Mouse (Mus musculus) heart, embryonic 16.5 days (tissue): Measurements from ENCODE around the gene Cntnap5c. TPM values are rescaled to one million over a fixed set of nuclear protein-coding genes. Genes with fewer than 3 reads are reported as not detected.
"Not testable (repeated sequence)": the region's sequence is repeated elsewhere in the genome, so short reads cannot be mapped to it uniquely, and the experiment has no call there.

Experiments used
- ATAC-seq: fragments of 200-750 bp; cut with Nextera tagmentation; replicated peaks from 2 replicates; pipeline ENCODE4 v1.8.0; 2017; ENCODE audit warnings: moderate number of reproducible peaks; ENCODE audit not compliant: insufficient read depth, low FRiP score; ENCODE audit errors: extremely low read depth
- H3K27ac ChIP-seq: fragments of 300-500 bp; sonication (generic); 2 replicates; pipeline ENCODE4 v1.5.1; 2014; ENCODE audit warnings: mild to moderate bottlenecking, low read length, control low read depth, moderate library complexity
- H3K27me3 ChIP-seq: fragments of 300-500 bp; sonication (generic); 2 replicates; pipeline ENCODE4 v1.6.1; 2014; ENCODE audit warnings: low read length, mixed read lengths; ENCODE audit not compliant: control insufficient read depth, insufficient read depth
- H3K36me3 ChIP-seq: fragments of 300-500 bp; sonication (generic); 2 replicates; pipeline ENCODE4 v1.6.1; 2014; ENCODE audit not compliant: control insufficient read depth, insufficient read depth
- H3K4me1 ChIP-seq: fragments of 300-500 bp; sonication (generic); 2 replicates; pipeline ENCODE4 v1.6.1; 2014; ENCODE audit warnings: low read length, mixed read lengths; ENCODE audit not compliant: control insufficient read depth, insufficient read depth
- H3K4me2 ChIP-seq: fragments of 300-500 bp; sonication (generic); 2 replicates; pipeline ENCODE4 v1.6.1; 2014; ENCODE audit warnings: low read depth, mild to moderate bottlenecking, control low read depth, low read length
- H3K4me3 ChIP-seq: fragments of 300-500 bp; sonication (generic); 2 replicates; pipeline ENCODE4 v1.5.1; 2014; ENCODE audit warnings: mild to moderate bottlenecking, control low read depth, low read length
- H3K9ac ChIP-seq: fragments of 300-500 bp; sonication (generic); 2 replicates; pipeline ENCODE4 v1.6.1; 2014; ENCODE audit warnings: low read length, control low read depth
- H3K9me3 ChIP-seq: fragments of 300-500 bp; sonication (generic); replicated peaks from 2 replicates; pipeline ENCODE4 v1.6.1; 2016; ENCODE audit warnings: low read length; ENCODE audit not compliant: control insufficient read depth
- WGBS: fragments of 180-500 bp; shearing (Covaris S2); extraction: QIAGEN DNeasy Blood & Tissue Kit; methylation state at CpG from one replicate; pipeline ENCODE4 v1.1.7; 2014; 5-methylcytosine and 5-hydroxymethylcytosine counted together
- polyA plus RNA-seq: library from polyadenylated mRNA; unstranded; fragments of >200 nt; fragmentation: Nextera tagmentation; extraction: Ambion mirVana; gene quantifications from 2 replicates; pipeline ENCODE4 v1.2.1, GENCODE M21; 2015

The Cntnap5c gene
- polyA plus RNA-seq, 1 experiment from 2014 or later, result not detected

GRCm38 (mm10) chr17:57799414-57799985, 30.1 kb downstream of the Cntnap5c start:
- 60% methylated on average over 3 of the region's 3 CpGs for WGBS
- H3K4me1 ChIP-seq, result no peaks in the 10 kb centered on the region
- no peaks in the 10 kb centered on the region for H3K9me3 ChIP-seq
- no peak overlapping the region for H3K4me3 ChIP-seq
- H3K9ac ChIP-seq, result no peak overlapping the region
- no peak overlapping the region for H3K4me2 ChIP-seq
- H3K36me3 ChIP-seq, result no peaks in the 10 kb centered on the region
- no peaks in the 10 kb centered on the region for H3K27me3 ChIP-seq
- ATAC-seq, result no peak
- H3K27ac ChIP-seq, result no peak overlapping the region

GRCm38 (mm10) chr17:57801180-57801579, 31.8 kb downstream of the Cntnap5c start:
- Histone ChIP-seq H3K4me1 (no peaks in the 10 kb centered on the region), H3K4me3 (no peak overlapping the region), H3K4me2 (no peak overlapping the region), H3K36me3 (no peaks in the 10 kb centered on the region), H3K27me3 (no peaks in the 10 kb centered on the region), H3K27ac (no peak overlapping the region), H3K9ac (no peak overlapping the region), H3K9me3 (no peaks in the 10 kb centered on the region; the same call in none of the 2 replicates)
- no peak for ATAC-seq
- WGBS, result 48% methylated on average over 1 of the region's 1 CpGs

- Histone ChIP-seq H3K27me3 (no peaks in the 10 kb centered on the region), H3K27ac (no peak overlapping the region), H3K9ac (no peak overlapping the region), H3K4me3 (no peak overlapping the region), H3K36me3 (no peaks in the 10 kb centered on the region), H3K9me3 (no peaks in the 10 kb centered on the region), H3K4me2 (no peak overlapping the region), H3K4me1 (no peaks in the 10 kb centered on the region)
- ATAC-seq, result no peak
These were observed 68.0 kb downstream of the Cntnap5c start for GRCm38 (mm10) chr17:57837090-57837971.

GRCm38 (mm10) chr17:57855811-57856210, 86.4 kb downstream of the Cntnap5c start:
- not testable (repeated sequence) for H3K9ac ChIP-seq, H3K27ac ChIP-seq, H3K4me1 ChIP-seq, H3K36me3 ChIP-seq, ATAC-seq, H3K4me2 ChIP-seq, H3K27me3 ChIP-seq, H3K9me3 ChIP-seq, H3K4me3 ChIP-seq
- WGBS, result no CpG with 5 or more reads among the region's 4 CpGs

GRCm38 (mm10) chr17:57865996-57866395, 96.6 kb downstream of the Cntnap5c start:
- Histone ChIP-seq H3K9ac (no peak overlapping the region), H3K27me3 (no peaks in the 10 kb centered on the region), H3K4me2 (no peak overlapping the region), H3K36me3 (no peaks in the 10 kb centered on the region), H3K4me1 (no peaks in the 10 kb centered on the region), H3K9me3 (no peaks in the 10 kb centered on the region), H3K27ac (no peak overlapping the region), H3K4me3 (no peak overlapping the region)
- no peak for ATAC-seq

GRCm38 (mm10) chr17:57887742-57888389, 118.5 kb downstream of the Cntnap5c start:
- Histone ChIP-seq H3K36me3 (no peaks in the 10 kb centered on the region), H3K27me3 (no peaks in the 10 kb centered on the region), H3K27ac (no peak overlapping the region), H3K9me3 (no peaks in the 10 kb centered on the region), H3K4me1 (no peaks in the 10 kb centered on the region), H3K4me3 (no peak overlapping the region), H3K9ac (no peak overlapping the region), H3K4me2 (no peak overlapping the region)
- WGBS, result 66% methylated on average over 4 of the region's 4 CpGs
- no peak for ATAC-seq

- no peak for ATAC-seq
- no peak overlapping the region for H3K9ac ChIP-seq
- no peaks in the 10 kb centered on the region for H3K27me3 ChIP-seq
These were observed 142.5 kb downstream of the Cntnap5c start for GRCm38 (mm10) chr17:57911770-57912293.

GRCm38 (mm10) chr17:57984230-57984629, 214.9 kb downstream of the Cntnap5c start:
- Histone ChIP-seq H3K9me3 (no peaks in the 10 kb centered on the region; the same call in 1 of the 2 replicates), H3K9ac (no peak overlapping the region), H3K27ac (no peak overlapping the region), H3K27me3 (no peaks in the 10 kb centered on the region), H3K4me2 (no peak overlapping the region), H3K4me1 (no peaks in the 10 kb centered on the region), H3K4me3 (no peak overlapping the region), H3K36me3 (no peaks in the 10 kb centered on the region)
- ATAC-seq, result no peak
- 70% methylated on average over 3 of the region's 3 CpGs for WGBS

More at GRCm38 (mm10) chr17:57911770-57912293, 142.5 kb downstream of the Cntnap5c start:
- no peak overlapping the region for H3K27ac ChIP-seq
- H3K4me3 ChIP-seq, result no peak overlapping the region
- no peaks in the 10 kb centered on the region for H3K36me3 ChIP-seq
- H3K9me3 ChIP-seq, result no peaks in the 10 kb centered on the region
- no peak overlapping the region for H3K4me2 ChIP-seq
- no peaks in the 10 kb centered on the region for H3K4me1 ChIP-seq

- Histone ChIP-seq H3K4me3 (no peak overlapping the region), H3K9ac (no peak overlapping the region)
These were observed 219.1 kb downstream of the Cntnap5c start for GRCm38 (mm10) chr17:57988420-57988819.

More at GRCm38 (mm10) chr17:57988420-57988819, 219.1 kb downstream of the Cntnap5c start:
- ATAC-seq, result no peak
- Histone ChIP-seq H3K27ac (no peak overlapping the region), H3K27me3 (no peaks in the 10 kb centered on the region), H3K4me2 (no peak overlapping the region), H3K9me3 (no peaks in the 10 kb centered on the region; the same call in 1 of the 2 replicates), H3K4me1 (no peaks in the 10 kb centered on the region), H3K36me3 (no peaks in the 10 kb centered on the region)
- 31% methylated on average over 2 of the region's 2 CpGs for WGBS
